Mouse (Mus musculus) B cell, adult 2 months (primary cell): ENCODE data around the gene Ptrh2.
A peak's percentile ranks its signal among the peaks of the same experiment; 100 is the strongest.

Experiments used
- DNase-seq, 2 experiments: peaks; one replicate each; pipeline ENCODE4 v3.0.0; 2022

Ptrh2 gene

DNA sequence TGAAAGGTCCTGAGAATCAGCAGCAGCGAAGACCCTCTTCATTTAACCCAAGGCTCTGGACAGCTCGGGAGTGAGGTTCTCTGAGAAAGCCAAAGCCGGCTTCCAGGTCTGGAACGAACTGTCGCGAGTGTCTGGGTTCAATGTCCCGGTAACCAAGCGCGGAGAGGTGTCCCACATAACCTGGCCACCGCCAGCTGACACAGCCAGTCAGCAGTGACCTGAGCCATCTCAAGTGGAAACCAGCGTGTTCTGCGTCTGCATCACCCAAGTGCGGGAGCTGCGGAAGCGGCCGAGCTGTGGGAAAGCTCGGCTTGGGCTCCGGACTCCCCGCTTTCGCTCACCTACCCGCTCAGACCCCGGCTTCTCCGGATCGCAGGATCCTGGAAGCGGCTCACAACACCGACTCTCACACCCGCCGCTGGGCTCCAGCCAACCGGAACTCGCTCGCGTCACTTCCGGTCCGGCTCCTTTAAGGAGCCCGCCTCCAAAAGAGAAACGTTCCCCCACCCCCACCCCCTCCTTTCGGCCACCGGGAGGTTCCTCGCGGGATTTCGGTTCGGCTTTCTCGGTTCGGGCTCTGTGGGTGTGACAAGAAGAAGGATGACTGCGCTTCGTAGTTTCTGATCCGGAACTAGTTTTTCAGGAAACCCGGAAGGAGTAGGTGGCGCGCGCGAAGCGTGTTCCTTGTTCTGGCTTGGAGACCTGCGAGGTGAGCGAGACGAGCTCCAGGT, at the start of gene Ptrh2, which contains the start of gene Vmp1:
TSS of gene Ptrh2 (plus strand) at position 591 of the 731 bp plus-strand sequence.
TSS of gene Vmp1 (minus strand) at position 442 of the 731 bp plus-strand sequence.
- peak; percentile 89 to 91 for DNase-seq

- no peak for DNase-seq
Measured at GRCm38 (mm10) chr11:86634396-86634795, 49.4 kb upstream of the Ptrh2 start.

DNA sequence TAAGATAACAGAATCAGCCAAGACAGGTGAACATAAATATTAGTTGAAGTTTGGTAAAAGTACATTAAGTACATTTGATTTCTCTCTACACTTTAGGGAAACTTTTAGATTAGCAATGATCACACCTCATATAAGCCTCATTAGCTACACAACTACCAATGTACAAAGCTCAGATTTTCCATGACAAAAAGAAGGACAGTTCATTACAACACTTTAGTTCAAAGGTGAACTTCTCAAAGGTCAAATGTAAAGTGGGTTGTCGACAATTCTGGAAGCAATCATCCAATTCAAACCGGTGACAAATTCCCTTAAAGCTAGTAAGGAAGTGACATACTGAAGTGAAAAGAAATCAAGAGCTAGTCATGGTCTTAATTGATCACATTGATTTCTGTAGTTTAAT, 46.1 kb upstream of the Ptrh2 start:
- no peak for DNase-seq

- DNase-seq, result no peak
Measured at GRCm38 (mm10) chr11:86641714-86642113, 42.1 kb upstream of the Ptrh2 start.

DNA sequence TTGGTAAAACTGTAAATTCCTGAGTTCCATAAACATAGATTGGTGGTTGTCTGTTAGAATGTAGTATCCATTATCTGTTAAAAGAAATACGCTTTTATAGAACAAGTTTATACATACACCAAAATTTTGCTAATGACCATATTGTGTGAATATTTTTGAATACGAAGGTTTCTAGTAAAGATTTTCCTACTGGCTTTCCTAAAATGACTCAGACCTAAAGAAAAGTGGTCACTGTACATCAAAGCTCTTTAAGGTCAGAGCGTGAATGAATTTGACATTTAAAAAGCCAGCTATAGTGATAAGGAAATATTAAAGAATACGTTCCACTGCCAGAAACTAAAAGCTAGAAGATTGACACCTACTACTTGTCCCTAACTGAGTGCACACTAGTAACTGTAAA, 39.2 kb upstream of the Ptrh2 start:
- DNase-seq, result no peak

- DNase-seq, result no peak
Measured at GRCm38 (mm10) chr11:86646136-86646834, 37.5 kb upstream of the Ptrh2 start.

DNA sequence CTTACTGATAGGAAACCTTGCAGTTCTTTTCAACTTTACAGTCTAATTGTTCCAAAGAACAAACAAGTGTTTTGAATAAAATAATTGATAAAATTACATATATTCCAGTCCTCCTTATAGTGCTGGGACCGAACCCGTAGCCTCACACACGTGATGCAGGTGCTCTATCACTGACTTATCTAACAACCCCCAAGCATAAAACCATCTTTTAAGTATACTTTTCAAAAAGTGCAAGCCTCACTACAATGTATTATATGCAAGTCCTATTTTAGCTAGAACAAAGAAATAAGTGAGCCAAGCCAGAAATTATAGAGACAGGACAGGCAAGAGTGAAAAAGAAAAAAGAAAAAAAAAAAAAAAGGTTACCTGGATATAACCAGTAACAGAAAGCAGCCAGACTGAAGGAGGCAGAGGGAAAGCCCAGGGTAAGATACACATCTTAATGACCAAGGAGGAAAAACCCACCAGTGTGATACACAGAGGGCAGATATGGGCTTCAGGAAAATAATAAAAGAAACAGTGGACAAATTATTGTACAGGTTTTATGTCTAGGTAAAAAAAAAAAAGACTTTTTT, 36.8 kb upstream of the Ptrh2 start:
- no peak for DNase-seq

- no peak for DNase-seq
Measured at GRCm38 (mm10) chr11:86647706-86648447, 35.9 kb upstream of the Ptrh2 start.

DNA sequence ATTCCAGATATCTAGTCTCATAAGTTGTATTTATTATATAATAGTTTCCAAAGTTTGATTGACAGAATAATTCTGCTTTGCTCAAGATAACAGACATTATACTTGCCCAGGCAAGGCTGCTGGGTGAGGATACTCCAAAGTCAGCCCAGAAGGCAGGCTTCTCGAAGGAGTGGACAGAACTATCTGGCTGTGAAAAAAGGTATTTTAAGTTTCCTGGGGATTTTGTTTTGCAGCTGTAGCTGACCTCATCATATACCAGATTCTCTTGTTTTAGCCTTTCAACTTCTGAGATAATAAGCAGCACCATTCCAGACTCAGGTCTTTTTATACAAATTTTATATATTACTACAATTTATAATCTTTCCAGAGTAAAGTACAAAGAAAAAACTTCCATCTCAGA, 34.2 kb upstream of the Ptrh2 start:
- no peak for DNase-seq

DNA sequence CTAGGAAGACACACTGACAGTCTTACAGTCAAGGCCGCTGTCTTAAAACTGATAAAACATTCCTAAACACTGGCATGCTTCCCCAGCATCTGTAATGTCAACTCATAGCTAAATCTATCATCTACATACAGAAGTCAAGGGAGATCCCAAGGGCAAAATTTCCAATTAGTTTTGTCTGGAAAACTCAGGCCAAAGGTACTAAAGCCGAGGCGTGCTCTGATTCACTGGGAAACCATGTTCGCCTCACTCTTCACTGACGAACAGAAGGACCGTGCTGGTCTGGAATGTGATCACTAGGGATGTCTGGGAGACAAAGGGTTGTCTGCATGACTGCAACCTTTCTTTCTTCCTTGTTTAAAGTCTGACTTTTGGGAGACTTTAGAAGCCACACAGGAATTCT, 33.1 kb upstream of the Ptrh2 start:
- no peak for DNase-seq

- DNase-seq, result no peak
Measured at GRCm38 (mm10) chr11:86652578-86652979, 31.2 kb upstream of the Ptrh2 start.

DNA sequence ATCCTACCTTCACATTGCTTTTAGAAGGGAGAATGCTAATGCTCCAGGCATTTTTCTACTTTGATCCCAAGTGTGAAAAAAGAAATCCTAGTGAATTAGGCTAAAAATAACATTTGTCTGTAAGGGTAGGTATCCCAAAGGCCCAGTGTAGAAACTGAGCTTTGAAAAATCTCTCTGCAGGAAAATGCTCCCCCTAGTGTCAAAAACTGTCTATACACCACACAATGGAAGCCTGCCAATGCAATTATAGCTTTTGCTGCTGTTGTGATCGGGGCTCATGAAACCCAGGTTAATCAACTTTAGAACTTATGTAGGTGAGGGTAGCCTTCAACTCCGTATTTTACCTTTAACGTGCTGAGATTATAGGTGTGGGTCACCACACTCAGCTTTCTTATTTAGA, 30.3 kb upstream of the Ptrh2 start:
- DNase-seq, result peak; percentile 64 to 69

GRCm38 (mm10) chr11:86654096-86654495, 29.7 kb upstream of the Ptrh2 start:
- DNase-seq, result no peak

GRCm38 (mm10) chr11:86655671-86656070, 28.1 kb upstream of the Ptrh2 start:
- DNase-seq, result no peak

GRCm38 (mm10) chr11:86656849-86657567, 26.8 kb upstream of the Ptrh2 start:
- DNase-seq, result no peak

- no peak for DNase-seq
Measured at GRCm38 (mm10) chr11:86657863-86658262, 25.9 kb upstream of the Ptrh2 start.

- DNase-seq, result no peak
Measured at GRCm38 (mm10) chr11:86662986-86663895, 20.5 kb upstream of the Ptrh2 start.

DNA sequence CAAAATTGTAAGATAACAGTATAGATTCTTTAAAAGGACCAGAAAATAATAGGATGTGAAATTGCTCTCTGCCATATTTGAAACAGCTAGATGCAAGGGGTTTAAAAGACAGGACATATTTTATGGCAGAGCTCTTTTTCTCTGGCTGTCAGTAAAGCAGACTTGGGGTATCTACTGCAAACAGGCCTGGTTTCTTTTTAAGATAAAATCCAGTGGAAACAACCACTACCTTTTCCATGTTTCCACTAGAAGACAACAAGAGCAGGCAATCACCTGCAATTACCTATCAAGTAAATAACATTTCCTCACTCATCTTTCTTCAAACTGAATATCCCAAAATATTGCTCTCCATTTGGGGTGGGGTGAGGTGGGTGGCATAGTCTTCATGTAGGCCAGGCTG, 19.8 kb upstream of the Ptrh2 start:
- DNase-seq, result no peak

- no peak for DNase-seq
Measured at GRCm38 (mm10) chr11:86664406-86664805, 19.4 kb upstream of the Ptrh2 start.

DNA sequence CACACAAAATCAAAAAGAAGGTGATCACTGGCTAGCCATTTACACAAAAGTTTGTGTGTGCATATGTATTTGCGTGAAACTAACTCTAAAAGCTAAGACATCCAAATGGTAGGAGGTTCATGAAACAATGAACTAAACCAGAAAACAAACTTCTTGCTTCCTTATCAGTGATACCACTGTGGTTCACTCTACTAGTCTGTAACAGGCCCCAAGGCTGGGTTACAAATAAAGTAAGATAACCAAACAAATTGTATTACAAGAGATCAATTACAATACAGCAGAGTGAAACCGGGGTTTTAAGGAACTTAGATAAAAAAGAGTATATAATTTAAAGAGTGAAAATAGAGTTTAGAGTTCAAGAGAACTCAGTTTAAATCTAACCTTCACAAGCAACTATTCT, 16.2 kb upstream of the Ptrh2 start:
- no peak for DNase-seq

GRCm38 (mm10) chr11:86668169-86668568, 15.6 kb upstream of the Ptrh2 start:
- DNase-seq, result no peak
